Mouse (Mus musculus) CH12F3 (cell line): ENCODE results near the gene Zdhhc25.

ENCODE experiments used
- in situ Hi-C: fragments of 300-500 bp; cut with MboI; formaldehyde crosslinking; loops from 2 replicates; pipeline ENCODE4 v1.14.3; 2020; ENCODE audit warnings: low sequenced_read_pairs

The Zdhhc25 gene

GRCm38 (mm10) chr15:88626886-88627488 is 26.9 kb downstream of the Zdhhc25 start:
- in situ Hi-C loops = no loop called here

DNA sequence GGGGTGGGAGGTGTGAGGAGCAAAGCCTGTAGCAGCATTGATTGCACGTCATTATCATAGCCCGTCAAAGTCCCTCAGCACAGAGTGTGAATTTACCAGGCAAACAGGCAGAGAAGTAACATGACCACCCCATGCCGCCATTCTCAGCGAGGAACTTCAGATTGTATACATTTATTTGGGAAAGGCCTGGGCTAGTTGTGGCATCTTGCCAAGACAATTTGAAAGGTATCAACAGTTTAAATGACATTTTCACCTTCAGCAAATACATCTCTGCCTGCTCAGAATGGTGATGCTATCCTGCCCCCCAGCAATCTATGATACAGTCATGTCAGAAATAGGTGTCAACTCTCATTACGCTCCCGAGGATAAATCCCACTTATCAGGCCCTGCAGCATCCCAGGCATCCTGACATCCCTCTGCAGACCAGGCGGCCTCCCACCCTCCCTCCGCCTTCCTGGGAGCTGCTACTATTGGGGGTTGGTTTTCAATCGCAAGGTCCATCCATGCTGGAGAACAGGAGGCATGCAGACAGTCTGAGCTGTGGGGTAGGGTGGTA is 28.8 kb downstream of the Zdhhc25 start:
- in situ Hi-C loops = no loop called here

GRCm38 (mm10) chr15:88635205-88635604 is 35.1 kb downstream of the Zdhhc25 start:
- in situ Hi-C loops = no loop called here

DNA sequence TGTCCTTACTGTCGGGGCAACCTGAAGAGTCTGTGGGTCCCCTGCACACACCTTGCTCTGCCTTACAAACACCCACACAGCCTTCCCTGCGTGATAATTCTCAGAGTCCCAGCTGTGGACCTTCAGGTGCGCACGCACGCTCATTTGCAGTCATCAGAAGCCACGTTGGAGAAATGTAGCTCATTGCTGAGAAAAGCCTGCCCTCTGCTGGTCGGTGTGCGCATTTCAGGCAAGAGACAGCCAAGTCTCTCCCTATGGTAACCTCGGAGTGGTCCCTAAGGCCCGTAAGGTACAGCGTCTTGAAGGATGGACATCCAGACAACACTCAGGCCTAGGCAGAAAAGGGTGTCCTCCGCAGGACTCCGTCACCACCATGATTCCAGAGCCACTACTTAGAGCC is 50.9 kb downstream of the Zdhhc25 start:
- in situ Hi-C loops = no loop called here
